Mouse (Mus musculus) CH12.LX (cell line): ENCODE measurements around the gene Gpr107. TPM values are rescaled to one million over a fixed set of nuclear protein-coding genes. Genes with fewer than 3 reads are reported as not detected.

ENCODE experiments used
- DNase-seq: peaks from one replicate; pipeline ENCODE4 v3.0.0-alpha.2; 2013; ENCODE audit errors: extremely low read depth
- H3K27ac ChIP-seq: 2 replicates; pipeline ENCODE4 v1.5.1; 2012; ENCODE audit warnings: low read depth, mild to moderate bottlenecking, control low read depth, moderate library complexity; ENCODE audit not compliant: insufficient read depth
- H3K27me3 ChIP-seq: replicated peaks from 2 replicates; pipeline ENCODE3; 2012; ENCODE audit warnings: inconsistent platforms
- H3K36me3 ChIP-seq, 2 experiments: replicated peaks in 1 of 2; 2 replicates each; pipeline versions ENCODE3 to v1.6.1; 2012; ENCODE audit warnings: inconsistent platforms in 1 of 2, low read length in 1 of 2, mild to moderate bottlenecking in 1 of 2, mixed read lengths in 1 of 2, moderate library complexity in 1 of 2; ENCODE audit not compliant: control insufficient read depth in 1 of 2, insufficient read depth in 1 of 2
- H3K4me1 ChIP-seq, 2 experiments: 2 replicates each; pipeline ENCODE4 v1.6.1; 2012; ENCODE audit warnings: inconsistent platforms in 1 of 2, moderate library complexity in 1 of 2; ENCODE audit not compliant: insufficient read depth in 2 of 2, control insufficient read depth in 1 of 2
- H3K4me2 ChIP-seq: 2 replicates; pipeline ENCODE4 v1.6.1; 2012; ENCODE audit warnings: low read depth, mild to moderate bottlenecking, control low read depth; ENCODE audit not compliant: poor library complexity, insufficient read depth, severe bottlenecking
- H3K4me3 ChIP-seq, 3 experiments: fragments of 150-350 bp in 1 of 3; sonication (generic) in 1 of 3; replicated peaks in 1 of 3; 2 replicates each; pipeline versions ENCODE3 to v1.5.1; 2011 to 2012; ENCODE audit warnings: low read depth in 2 of 3, low read length in 2 of 3, mild to moderate bottlenecking in 2 of 3, moderate library complexity in 2 of 3, control low read depth in 1 of 3, improper control_type of control experiment in 1 of 3, inconsistent platforms in 1 of 3, mixed read lengths in 1 of 3; ENCODE audit not compliant: poor library complexity in 1 of 3
- H3K79me2 ChIP-seq: replicated peaks from 2 replicates; pipeline ENCODE4 v1.6.1; 2012; ENCODE audit warnings: mild to moderate bottlenecking, moderate library complexity; ENCODE audit not compliant: control insufficient read depth, poor library complexity, insufficient read depth, severe bottlenecking; ENCODE audit errors: extremely low read depth
- H3K9ac ChIP-seq: 2 replicates; pipeline ENCODE4 v1.6.1; 2012; ENCODE audit warnings: low read depth, mild to moderate bottlenecking, control low read depth, moderate library complexity; ENCODE audit not compliant: insufficient read depth
- H3K9me3 ChIP-seq: replicated peaks from 2 replicates; pipeline ENCODE3; 2012; ENCODE audit warnings: low read length, inconsistent platforms, mixed read lengths
- BHLHE40 ChIP-seq: IDR thresholded peaks from 2 replicates; pipeline ENCODE4 v1.6.1; 2011; ENCODE audit warnings: mild to moderate bottlenecking, low read depth, low read length, improper control_type of control experiment
- CHD1 ChIP-seq: IDR thresholded peaks from 2 replicates; pipeline ENCODE4 v1.6.1; 2012; ENCODE audit warnings: low read depth, low read length, improper control_type of control experiment, inconsistent platforms
- CHD2 ChIP-seq: IDR thresholded peaks from 2 replicates; pipeline ENCODE4 v1.6.1; 2011; ENCODE audit warnings: low read length, improper control_type of control experiment
- CTCF ChIP-seq, 2 experiments: IDR thresholded peaks in 1 of 2; conservative IDR thresholded peaks in 1 of 2; 2 replicates each; pipeline ENCODE4 v1.5.1; 2011 to 2012; ENCODE audit warnings: low read depth in 2 of 2, low read length in 2 of 2, improper control_type of control experiment in 1 of 2, inconsistent platforms in 1 of 2, mild to moderate bottlenecking in 1 of 2, moderate library complexity in 1 of 2
- E2F4 ChIP-seq: IDR thresholded peaks from 2 replicates; pipeline ENCODE4 v1.6.1; 2011; ENCODE audit warnings: low read depth, low read length, improper control_type of control experiment; ENCODE audit not compliant: insufficient replicate concordance
- EP300 ChIP-seq: IDR thresholded peaks from 2 replicates; pipeline ENCODE4 v1.6.1; 2011; ENCODE audit warnings: low read length, improper control_type of control experiment
- ETS1 ChIP-seq: conservative IDR thresholded peaks from 2 replicates; pipeline ENCODE4 v1.6.1; 2012; ENCODE audit warnings: low read depth, mild to moderate bottlenecking, inconsistent platforms, low read length, improper control_type of control experiment, moderate library complexity
- IRF4 ChIP-seq: IDR thresholded peaks from 2 replicates; pipeline ENCODE4 v1.6.1; 2014; ENCODE audit warnings: low read depth, mild to moderate bottlenecking, inconsistent platforms, low read length, improper control_type of control experiment
- JUND ChIP-seq: conservative IDR thresholded peaks from 2 replicates; pipeline ENCODE4 v1.6.1; 2011; ENCODE audit warnings: low read depth, low read length, improper control_type of control experiment
- MAFK ChIP-seq: IDR thresholded peaks from 2 replicates; pipeline ENCODE4 v1.6.1; 2011; ENCODE audit warnings: low read length, improper control_type of control experiment; ENCODE audit not compliant: insufficient replicate concordance
- MAZ ChIP-seq: IDR thresholded peaks from 2 replicates; pipeline ENCODE4 v1.6.1; 2012; ENCODE audit warnings: low read depth, mild to moderate bottlenecking, inconsistent platforms, low read length, improper control_type of control experiment, moderate library complexity
- MEF2A ChIP-seq: IDR thresholded peaks from 2 replicates; pipeline ENCODE4 v1.6.1; 2014; ENCODE audit warnings: low read depth, mild to moderate bottlenecking, inconsistent platforms, low read length, improper control_type of control experiment, borderline replicate concordance
- NELFE ChIP-seq: IDR thresholded peaks from 2 replicates; pipeline ENCODE4 v1.6.1; 2011; ENCODE audit warnings: low read depth, low read length, improper control_type of control experiment
- NRF1 ChIP-seq: IDR thresholded peaks from 2 replicates; pipeline ENCODE4 v1.6.1; 2014; ENCODE audit warnings: low read depth, mild to moderate bottlenecking, inconsistent platforms, low read length, improper control_type of control experiment, moderate library complexity
- PAX5 ChIP-seq: IDR thresholded peaks from 2 replicates; pipeline ENCODE4 v1.6.1; 2012; ENCODE audit warnings: low read length, inconsistent platforms, mixed read lengths
- POLR2AphosphoS2 ChIP-seq: IDR thresholded peaks from 2 replicates; pipeline ENCODE4 v1.6.1; 2011; ENCODE audit warnings: low read depth, low read length, improper control_type of control experiment
- RAD21 ChIP-seq: IDR thresholded peaks from 2 replicates; pipeline ENCODE4 v1.6.1; 2011; ENCODE audit warnings: low read depth, mild to moderate bottlenecking, low read length, improper control_type of control experiment, moderate library complexity
- RCOR1 ChIP-seq: conservative IDR thresholded peaks from 2 replicates; pipeline ENCODE4 v1.6.1; 2012; ENCODE audit warnings: low read depth, mild to moderate bottlenecking, inconsistent platforms, low read length, improper control_type of control experiment
- SMC3 ChIP-seq: IDR thresholded peaks from 2 replicates; pipeline ENCODE4 v1.6.1; 2011; ENCODE audit warnings: low read depth, low read length, improper control_type of control experiment
- TBP ChIP-seq: conservative IDR thresholded peaks from 2 replicates; pipeline ENCODE4 v1.6.1; 2011; ENCODE audit warnings: low read depth, low read length, improper control_type of control experiment
- TCF12 ChIP-seq: IDR thresholded peaks from 2 replicates; pipeline ENCODE4 v1.6.1; 2014; ENCODE audit warnings: low read depth, mild to moderate bottlenecking, inconsistent platforms, low read length, improper control_type of control experiment
- UBTF ChIP-seq: IDR thresholded peaks from 2 replicates; pipeline ENCODE4 v1.6.1; 2012; ENCODE audit warnings: low read depth, mild to moderate bottlenecking, inconsistent platforms, low read length, improper control_type of control experiment, moderate library complexity
- USF1 ChIP-seq: IDR thresholded peaks from 2 replicates; pipeline ENCODE4 v1.6.1; 2014; ENCODE audit warnings: low read depth, mild to moderate bottlenecking, inconsistent platforms, low read length, improper control_type of control experiment
- ZKSCAN1 ChIP-seq: IDR thresholded peaks from 2 replicates; pipeline ENCODE4 v1.6.1; 2012; ENCODE audit warnings: low read depth, inconsistent platforms, low read length, improper control_type of control experiment, borderline replicate concordance
- ZNF384 ChIP-seq: IDR thresholded peaks from 2 replicates; pipeline ENCODE4 v1.6.1; 2012; ENCODE audit warnings: low read depth, low read length, improper control_type of control experiment, inconsistent platforms
- dilution Hi-C: fragments of 300-500 bp; cut with MboI; formaldehyde crosslinking; loops from 2 replicates; pipeline ENCODE4 v1.14.3; 2020; ENCODE audit warnings: low sequenced_read_pairs; ENCODE audit not compliant: extremely low pct_unique_long_range_greater_than_20kb, extremely low pct_ligation_motif_present
- in situ Hi-C: fragments of 300-500 bp; cut with MboI; formaldehyde crosslinking; loops from 3 replicates; pipeline ENCODE4 v1.14.3; 2019; ENCODE audit warnings: low sequenced_read_pairs, low pct_ligation_motif_present, low pct_unique_long_range_greater_than_20kb, mixed read lengths
- polyA plus RNA-seq: library from polyadenylated mRNA; unstranded; fragments of >175 nt; gene quantifications from 2 replicates; pipeline ENCODE4 v1.2.1, GENCODE M21; 2012; ENCODE audit warnings: low read depth; ENCODE audit not compliant: insufficient read length
- total RNA-seq, 2 experiments: library from RNA; depleted of rRNA; stranded (reverse); fragments of 300-350 nt in 1 of 2; fragments of >200 nt in 1 of 2; gene quantifications; 2 replicates each; pipeline ENCODE4 v1.2.3; 2012 to 2014

Gpr107 gene
- total and polyA plus RNA-seq, 3 experiments = 19.6 to 27.8 (median 24.6) TPM

GRCm38 (mm10) chr2:31204677-31205076 is 52.6 kb downstream of the Gpr107 start:
- dilution Hi-C loops = no loop called here
- H3K4me3 ChIP-seq = no peak overlapping the region
- TF ChIP-seq SMC3 (no peak), MAZ (no peak), CHD2 (no peak), CHD1 (no peak), MEF2A (no peak), PAX5 (no peak), E2F4 (no peak), IRF4 (no peak), NELFE (no peak), RCOR1 (no peak), JUND (no peak), USF1 (no peak), TBP (no peak), TCF12 (no peak), ZKSCAN1 (no peak)
- no peaks in the 10 kb centered on the region for H3K4me1 ChIP-seq
- no peaks in the 10 kb centered on the region for H3K27me3 ChIP-seq
- no peak overlapping the region for H3K27ac ChIP-seq
- DNase-seq = no peak
- no peaks in the 10 kb centered on the region for H3K9me3 ChIP-seq
- in situ Hi-C loops = no loop called here
- H3K9ac ChIP-seq = no peak overlapping the region
- H3K36me3 ChIP-seq = peaks cover 45 to 92% of the 10 kb centered on the region in 2 experiments
- H3K4me2 ChIP-seq = no peak overlapping the region
- no peaks in the 10 kb centered on the region for H3K79me2 ChIP-seq

GRCm38 (mm10) chr2:31206211-31206610 is 54.1 kb downstream of the Gpr107 start:
- peaks cover 48 to 95% of the 10 kb centered on the region in 2 experiments for H3K36me3 ChIP-seq
- TF ChIP-seq NRF1 = no peak
- TF ChIP-seq SMC3 = no peak
- TF ChIP-seq EP300 = no peak
- TF ChIP-seq POLR2AphosphoS2 = no peak
- TF ChIP-seq CTCF (conservative IDR thresholded peaks at IDR 0.05 in 1 of 2, IDR thresholded peaks at IDR 0.05 in 1 of 2; ENCODE audit: low read depth in 2 of 2, low read length in 2 of 2) = no peak
- TF ChIP-seq E2F4 = no peak
- no peak for TF ChIP-seq UBTF
- no peak for TF ChIP-seq BHLHE40
- TF ChIP-seq ZNF384 = no peak
- no peak for TF ChIP-seq ETS1
- no peak for TF ChIP-seq RAD21
- TF ChIP-seq CHD1 = no peak
- no peak for TF ChIP-seq CHD2
- TF ChIP-seq MAFK = no peak
- TF ChIP-seq NELFE = no peak
- TF ChIP-seq, all 38 proteins: peak for 0
- in situ Hi-C loops = no loop called here
- no peaks in the 10 kb centered on the region for H3K79me2 ChIP-seq
- no peak overlapping the region for H3K4me3 ChIP-seq
- no peak overlapping the region for H3K9ac ChIP-seq
- dilution Hi-C loops = no loop called here
- no peak for DNase-seq
- no peaks in the 10 kb centered on the region for H3K27me3 ChIP-seq
- H3K4me1 ChIP-seq = no peaks in the 10 kb centered on the region
- no peak overlapping the region for H3K4me2 ChIP-seq
- H3K27ac ChIP-seq = no peak overlapping the region
- H3K9me3 ChIP-seq = no peaks in the 10 kb centered on the region
